Comparison of ENCODE assay signal across 9 mouse cellular contexts in genomic region chr10:125969133-125969490, GRCm38 (mm10). TPM values are rescaled to one million over a fixed set of nuclear protein-coding genes. Genes with fewer than 3 reads are reported as not detected.
DNase-seq lines count a peak whose midpoint lies in the region; ATAC-seq and TF ChIP-seq lines count a peak whose summit lies in the region.
"Had no signal": no experiment of that assay in that cellular context is flagged by ENCODE, and none has a peak within 500 bp of the region (broad histone marks: within the 10 kb centered on the region; RNA-seq: fewer than 3 reads in every experiment).

No protein-coding gene starts in this region.

- WGBS in lung, postnatal 0 days: 27% methylated on average over 10 of the region's 10 CpGs
- 42% methylated on average over 10 of the region's 10 CpGs for WGBS in lung, adult 2 months
- WGBS in forebrain, embryonic 16.5 days: 31% methylated on average over 10 of the region's 10 CpGs
- WGBS in stomach, embryonic 15.5 days: 13% methylated on average over 10 of the region's 10 CpGs
- 32% methylated on average over 10 of the region's 10 CpGs for WGBS in cerebellum, adult 2 months

- TF ChIP-seq CTCF in lung, postnatal 0 days (IDR thresholded peaks at IDR 0.05): no peak
- no peak for TF ChIP-seq CTCF in lung, adult 2 months (IDR thresholded peaks at IDR 0.05; ENCODE audit: insufficient read depth, low read length)
- TF ChIP-seq CTCF in cerebellum, adult 2 months (IDR thresholded peaks at IDR 0.05; ENCODE audit: borderline replicate concordance, insufficient read depth, low read depth, low read length): no peak

- no peak for TF ChIP-seq EP300 in lung, postnatal 0 days (IDR thresholded peaks at IDR 0.05)

- H3K4me3 ChIP-seq in lung, postnatal 0 days (ENCODE audit: low read depth, low read length): 0 out of 2 replicates have a peak overlapping the region, but pooled peaks have one; percentile 6
- H3K4me3 ChIP-seq in lung, adult 2 months (replicated peaks; ENCODE audit: extremely low read depth, low read depth, low read length): no peak overlapping the region
- no peak overlapping the region for H3K4me3 ChIP-seq in forebrain, embryonic 16.5 days (replicated peaks; ENCODE audit: low read length)
- peak overlapping the region; percentile 89 for H3K4me3 ChIP-seq in stomach, embryonic 15.5 days (replicated peaks)
- no peak overlapping the region for H3K4me3 ChIP-seq in cerebellum, adult 2 months (replicated peaks; ENCODE audit: insufficient read depth, low read depth, low read length)

- H3K9ac ChIP-seq in lung, postnatal 0 days (replicated peaks; ENCODE audit: low read depth): no peak overlapping the region
- no peak overlapping the region for H3K9ac ChIP-seq in forebrain, embryonic 16.5 days (replicated peaks; ENCODE audit: low read depth, low read length)
- H3K9ac ChIP-seq in stomach, embryonic 15.5 days: no peak overlapping the region

- no peaks in the 10 kb centered on the region; the same call in 1 of the 2 replicates for H3K4me1 ChIP-seq in lung, postnatal 0 days (ENCODE audit: insufficient read depth, low read depth, low read length)
- H3K4me1 ChIP-seq in lung, adult 2 months (ENCODE audit: control insufficient read depth, insufficient read depth, low read length): peaks cover 8% of the 10 kb centered on the region
- H3K4me1 ChIP-seq in forebrain, embryonic 16.5 days (replicated peaks; ENCODE audit: control insufficient read depth, insufficient read depth, low read length): peaks cover 23% of the 10 kb centered on the region
- peaks cover 7% of the 10 kb centered on the region; the same call in 1 of the 2 replicates for H3K4me1 ChIP-seq in stomach, embryonic 15.5 days
- no peaks in the 10 kb centered on the region for H3K4me1 ChIP-seq in cerebellum, adult 2 months (ENCODE audit: control insufficient read depth, insufficient read depth, low read length)

- peak overlapping the region; percentile 43; the same call in 1 of the 2 replicates for H3K27ac ChIP-seq in lung, postnatal 0 days (ENCODE audit: low read length)
- no peak overlapping the region for H3K27ac ChIP-seq in forebrain, embryonic 16.5 days (ENCODE audit: low read length)
- H3K27ac ChIP-seq in stomach, embryonic 15.5 days: peak overlapping the region; percentile 95
- no peak overlapping the region for H3K27ac ChIP-seq in cerebellum, adult 2 months (ENCODE audit: insufficient read depth, low read length)
- H3K27ac ChIP-seq: macrophage had no signal

- peak overlapping the region; percentile 94 for H3K4me2 ChIP-seq in lung, postnatal 0 days (replicated peaks; ENCODE audit: low read depth, low read length)
- peak overlapping the region; percentile 25 for H3K4me2 ChIP-seq in forebrain, embryonic 16.5 days (ENCODE audit: low read length)
- peak overlapping the region; percentile 72 for H3K4me2 ChIP-seq in stomach, embryonic 15.5 days

- no peak for TF ChIP-seq POLR2A in lung, adult 2 months (IDR thresholded peaks at IDR 0.05; ENCODE audit: borderline replicate concordance, extremely low read depth, low read depth, low read length)
- no peak for TF ChIP-seq POLR2A in cerebellum, adult 2 months (IDR thresholded peaks at IDR 0.05; ENCODE audit: borderline replicate concordance, insufficient read depth, low read length)

- H3K9me3 ChIP-seq in lung, postnatal 0 days (ENCODE audit: low read length): no peaks in the 10 kb centered on the region
- no peaks in the 10 kb centered on the region for H3K9me3 ChIP-seq in forebrain, embryonic 16.5 days (ENCODE audit: control insufficient read depth, low read length)
- H3K9me3 ChIP-seq in stomach, embryonic 15.5 days: no peaks in the 10 kb centered on the region

- H3K36me3 ChIP-seq in lung, postnatal 0 days (ENCODE audit: insufficient read depth, low read length): no peaks in the 10 kb centered on the region
- no peaks in the 10 kb centered on the region for H3K36me3 ChIP-seq in forebrain, embryonic 16.5 days (ENCODE audit: control insufficient read depth, insufficient read depth)
- H3K36me3 ChIP-seq in stomach, embryonic 15.5 days: no peaks in the 10 kb centered on the region

- H3K27me3 ChIP-seq in lung, postnatal 0 days (replicated peaks; ENCODE audit: insufficient read depth, low read length): no peaks in the 10 kb centered on the region
- H3K27me3 ChIP-seq in forebrain, embryonic 16.5 days (replicated peaks; ENCODE audit: control insufficient read depth, insufficient read depth, low read length): peaks cover 10% of the 10 kb centered on the region
- H3K27me3 ChIP-seq in stomach, embryonic 15.5 days (replicated peaks): no peaks in the 10 kb centered on the region
- no peaks in the 10 kb centered on the region for H3K27me3 ChIP-seq in cerebellum, adult 2 months (ENCODE audit: control insufficient read depth, insufficient read depth, low read length)

- peak; percentile 26 for DNase-seq in lung, postnatal 0 days (ENCODE audit: low spot score)
- DNase-seq in lung, adult 2 months: no peak
- DNase-seq in kidney, postnatal 36 days: peak; percentile 38 to 67
- DNase-seq in layer of hippocampus, adult 18-20 months (ENCODE audit: low spot score in 2 of 2): no peak
- DNase-seq in cerebellum, adult 2 months: no peak
- DNase-seq in urinary bladder, adult 2 months (ENCODE audit: low spot score): no peak

- no peak for ATAC-seq in lung, postnatal 0 days
- ATAC-seq in forebrain, embryonic 16.5 days: no peak
- no peak for ATAC-seq in stomach, embryonic 15.5 days (ENCODE audit: insufficient read depth, low FRiP score, low read depth)

RNA-seq across cellular contexts. Expression of gene Lrig3, which starts 3.1 kb away (rescaled TPM):
- polyA plus RNA-seq in lung, postnatal 0 days (2015; fragmentation: Nextera tagmentation; extraction: Ambion mirVana): 4.7 and 5.2 TPM in 2 replicates
- 10.0 and 12.0 TPM in 2 replicates for polyA plus RNA-seq in lung, adult 2 months (2012; rRNA removed)
- polyA plus RNA-seq in forebrain, embryonic 16.5 days (2015; fragmentation: Nextera tagmentation; extraction: Ambion mirVana): 2.1 and 2.6 TPM in 2 replicates
- polyA plus RNA-seq in stomach, embryonic 15.5 days (2015; fragmentation: Nextera tagmentation; extraction: Ambion mirVana): 19.4 and 21.5 TPM in 2 replicates
- 1 to 10 TPM; 4.0 to 5.6 TPM for total RNA-seq in layer of hippocampus, adult 18-20 months (2021)
- 3.9 and 4.4 TPM in 2 replicates for polyA plus RNA-seq in cerebellum, adult 2 months (2012; rRNA removed)
- polyA plus RNA-seq in urinary bladder, adult 2 months (2012; rRNA removed): 6.1 and 7.0 TPM in 2 replicates

Comparison
In these comparisons a context has a peak if more than half of its experiments do, and no peak if none do; other contexts are left out.
1. DNase-seq: peak in lung, postnatal 0 days (single experiment) and kidney, postnatal 36 days (2 of 2); none in lung, adult 2 months (single experiment), layer of hippocampus, adult 18-20 months (0 of 2), cerebellum, adult 2 months (0 of 2) and urinary bladder, adult 2 months (single experiment).
2. H3K4me3 ChIP-seq: peak in lung, postnatal 0 days (single experiment) and stomach, embryonic 15.5 days (single experiment); none in lung, adult 2 months (single experiment), forebrain, embryonic 16.5 days (single experiment) and cerebellum, adult 2 months (single experiment).
3. H3K27ac ChIP-seq: peak in lung, postnatal 0 days (single experiment) and stomach, embryonic 15.5 days (single experiment); none in forebrain, embryonic 16.5 days (single experiment) and cerebellum, adult 2 months (single experiment).
4. H3K4me2 ChIP-seq: peak in every context shown above with its lines; median percentile 94 in lung, postnatal 0 days; 72 in stomach, embryonic 15.5 days; 25 in forebrain, embryonic 16.5 days.